Mouse (Mus musculus) lung, adult 2 months (tissue): ENCODE measurements around the gene Pip5kl1. TPM values are rescaled to one million over a fixed set of nuclear protein-coding genes. Genes with fewer than 3 reads are reported as not detected.
A peak's percentile ranks its signal among the peaks of the same experiment; 100 is the strongest.

Experiments used
- DNase-seq: peaks from one replicate; pipeline ENCODE4 v3.0.0; 2022
- H3K4me1 ChIP-seq: fragments of 200-500 bp; 2 replicates; pipeline ENCODE4 v1.6.1; 2011; ENCODE audit warnings: low read length; ENCODE audit not compliant: control insufficient read depth, insufficient read depth
- H3K4me3 ChIP-seq: fragments of 200-500 bp; replicated peaks from 2 replicates; pipeline ENCODE3; 2011; ENCODE audit warnings: low read depth, mild to moderate bottlenecking, control low read depth, low read length; ENCODE audit errors: extremely low read depth
- CTCF ChIP-seq: fragments of 200-500 bp; IDR thresholded peaks from 2 replicates; pipeline ENCODE4 v1.5.1; 2011; ENCODE audit warnings: mild to moderate bottlenecking, low read length, control low read depth; ENCODE audit not compliant: insufficient read depth
- POLR2A ChIP-seq: fragments of 200-500 bp; IDR thresholded peaks from 2 replicates; pipeline ENCODE4 v1.6.1; 2011; ENCODE audit warnings: low read depth, mild to moderate bottlenecking, control low read depth, low read length, borderline replicate concordance; ENCODE audit errors: extremely low read depth
- WGBS: fragments of 180-500 bp; shearing (Covaris S2); methylation state at CpG from one replicate; pipeline ENCODE4 v1.1.7; 2018; 5-methylcytosine and 5-hydroxymethylcytosine counted together
- polyA plus RNA-seq: library from polyadenylated mRNA; depleted of rRNA; stranded (reverse); fragments of >200 nt; gene quantifications from 2 replicates; pipeline ENCODE4 v1.2.3, GENCODE M21; 2012

Gene Pip5kl1
- polyA plus RNA-seq, 1 experiment, result 0.12 TPM

GRCm38 (mm10) chr2:32581450-32582095 lies 7.0 kb downstream of the Pip5kl1 start:
- WGBS, result 39% methylated on average over 19 of the region's 19 CpGs
- Histone ChIP-seq H3K4me1 (peaks cover 4% of the 10 kb centered on the region), H3K4me3 (no peak overlapping the region)
- DNase-seq, result peak; percentile 62
- TF ChIP-seq POLR2A (no peak), CTCF (no peak)

GRCm38 (mm10) chr2:32582830-32583799 lies 8.5 kb downstream of the Pip5kl1 start:
- peak overlapping the region; percentile 31 for H3K4me3 ChIP-seq
- 11% methylated on average over 37 of the region's 37 CpGs for WGBS
- DNase-seq, result peak; percentile 73
- peaks cover 9% of the 10 kb centered on the region for H3K4me1 ChIP-seq
- TF ChIP-seq POLR2A (peak; percentile 15; the same call in 1 of the 2 replicates), CTCF (peak; percentile 99)

DNA sequence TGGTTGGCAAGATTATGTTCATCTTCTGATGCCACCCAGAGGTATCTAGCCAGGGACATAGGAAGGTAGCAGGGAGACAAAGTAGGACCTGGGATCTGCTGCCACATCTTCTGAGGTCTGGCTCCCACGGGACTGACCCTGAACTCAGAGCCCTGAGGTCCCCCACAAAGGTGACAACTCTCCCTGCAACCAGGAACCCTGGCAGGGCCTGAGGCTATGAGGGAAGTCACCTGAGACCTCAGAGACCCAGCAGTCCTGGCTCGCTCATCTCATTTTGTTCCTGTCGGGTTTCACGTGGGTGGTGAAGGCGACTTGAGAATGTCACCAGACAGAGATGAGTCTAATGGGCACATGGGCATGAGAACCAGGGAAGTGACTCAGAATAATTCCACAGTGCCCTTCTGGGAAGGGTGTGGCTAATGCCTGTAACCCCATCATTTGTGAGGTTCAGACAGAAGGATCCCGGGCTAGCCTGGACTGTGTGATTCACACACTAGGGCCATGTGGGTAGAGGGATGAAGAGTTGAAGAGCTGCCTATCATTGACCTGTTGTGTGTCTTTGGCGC lies 10.6 kb downstream of the Pip5kl1 start:
- Histone ChIP-seq H3K4me1 (peaks cover 15% of the 10 kb centered on the region), H3K4me3 (no peak overlapping the region)
- DNase-seq, result no peak
- TF ChIP-seq POLR2A (no peak), CTCF (no peak)
- 91% methylated on average over 7 of the region's 7 CpGs for WGBS

DNA sequence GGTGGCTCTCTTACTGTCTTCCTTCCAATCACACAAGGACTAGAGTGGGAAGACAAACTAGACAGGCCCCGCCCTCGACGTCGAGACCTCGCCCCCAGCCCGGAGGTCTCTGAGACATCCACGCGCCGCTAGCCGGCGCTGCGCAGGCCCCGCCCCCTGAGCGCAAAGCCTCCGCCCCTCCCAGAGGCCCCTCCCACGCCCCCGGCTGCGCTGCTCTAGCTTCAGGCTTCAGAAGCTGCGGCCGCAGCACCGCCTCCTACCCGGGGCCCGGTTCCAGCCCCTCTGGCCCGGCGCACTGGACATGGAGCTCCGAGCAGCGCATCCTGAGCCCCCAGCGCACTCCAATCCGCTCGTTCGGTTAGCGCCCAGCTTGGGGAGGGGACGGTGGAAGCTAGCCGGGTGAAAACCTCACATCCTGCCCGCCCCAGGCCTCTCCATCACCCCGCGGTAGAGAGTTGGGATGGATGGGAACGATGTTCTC lies 12.3 kb downstream of the Pip5kl1 start, which contains the start of gene St6galnac4:
St6galnac4 (plus strand) TSS at position 225 of the 481 bp plus-strand sequence.
- peak within 1 kb of the TSS; percentile 91 for H3K4me3 ChIP-seq
- WGBS, result 1% methylated on average over 38 of the region's 38 CpGs
- TF ChIP-seq CTCF (no peak), POLR2A (peak; percentile 60)
- peaks cover 17% of the 10 kb centered on the region for H3K4me1 ChIP-seq
- DNase-seq, result peak; percentile 83

DNA sequence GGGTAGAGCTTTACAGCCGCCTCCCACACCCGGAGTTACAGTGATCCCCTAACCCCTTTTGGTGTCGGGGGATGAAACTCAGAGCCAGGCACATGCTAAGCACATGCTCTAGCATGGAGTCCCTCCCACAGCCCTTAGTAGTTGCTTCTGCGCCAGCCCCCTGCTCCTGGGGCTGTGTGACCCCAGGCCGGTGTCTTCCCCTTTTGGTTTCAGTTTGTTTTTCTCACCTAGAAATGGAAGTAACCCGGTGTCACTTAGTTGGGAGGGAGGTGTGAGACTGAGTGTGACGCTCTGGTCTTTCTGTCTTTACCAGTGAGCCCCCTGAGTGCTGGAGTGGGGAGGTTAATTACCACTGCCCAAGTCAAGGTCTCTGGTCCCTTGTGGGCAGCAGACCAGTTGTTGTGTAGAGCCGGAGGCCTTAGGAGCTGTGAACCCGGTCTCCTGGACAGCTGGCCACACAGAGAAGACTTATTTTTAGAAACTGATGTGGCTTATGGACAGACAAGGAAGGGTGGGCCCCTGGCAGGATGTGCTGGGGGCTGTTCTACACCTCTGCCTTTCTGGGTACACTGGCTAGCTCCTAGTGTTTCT lies 13.2 kb downstream of the Pip5kl1 start:
- WGBS, result 9% methylated on average over 9 of the region's 9 CpGs
- Histone ChIP-seq H3K4me3 (peak overlapping the region; percentile 91), H3K4me1 (peaks cover 17% of the 10 kb centered on the region)
- no peak for DNase-seq
- TF ChIP-seq POLR2A (peak; percentile 33; the same call in 1 of the 2 replicates), CTCF (no peak)

DNA sequence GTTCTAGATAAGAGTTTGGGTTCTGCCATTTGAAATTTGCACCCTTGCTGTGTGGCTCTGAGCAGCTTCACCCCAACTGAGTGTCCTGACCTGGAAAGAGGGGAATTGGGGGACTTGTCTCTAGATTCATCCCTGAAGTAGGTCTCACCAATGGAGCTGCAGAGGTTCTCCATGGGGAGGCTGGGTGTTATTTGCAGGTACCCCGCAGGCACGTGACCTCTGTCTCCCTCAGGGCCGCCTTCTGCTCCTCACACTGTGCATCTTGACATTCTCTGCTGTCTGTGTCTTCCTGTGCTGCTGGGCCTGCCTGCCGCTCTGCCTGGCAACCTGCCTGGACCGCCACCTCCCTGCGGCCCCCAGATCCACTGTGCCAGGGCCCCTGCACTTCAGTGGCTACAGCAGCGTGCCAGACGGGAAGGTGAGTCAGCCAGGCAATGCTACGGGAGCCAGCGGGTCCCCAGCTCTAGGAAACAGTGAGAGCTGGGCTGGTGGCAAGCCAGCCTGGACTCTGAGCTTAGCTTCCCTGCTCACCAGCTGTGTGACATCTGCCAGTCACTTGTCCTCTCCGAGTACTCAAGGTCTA lies 14.7 kb downstream of the Pip5kl1 start:
- Histone ChIP-seq H3K4me3 (no peak overlapping the region), H3K4me1 (peaks cover 13% of the 10 kb centered on the region)
- 33% methylated on average over 11 of the region's 11 CpGs for WGBS
- no peak for DNase-seq
- TF ChIP-seq CTCF, result no peak
- TF ChIP-seq POLR2A, result no peak

- no peak for TF ChIP-seq POLR2A
- TF ChIP-seq CTCF, result no peak
- DNase-seq, result no peak
- no peak overlapping the region for H3K4me3 ChIP-seq
- 55% methylated on average over 10 of the region's 10 CpGs for WGBS
- H3K4me1 ChIP-seq, result peaks cover 13% of the 10 kb centered on the region
Measured at GRCm38 (mm10) chr2:32590224-32590623, 15.6 kb downstream of the Pip5kl1 start.

- no peak for DNase-seq
- no peak for TF ChIP-seq CTCF
- no peak for TF ChIP-seq POLR2A
- Histone ChIP-seq H3K4me3 (no peak overlapping the region), H3K4me1 (peaks cover 13% of the 10 kb centered on the region)
- 55% methylated on average over 6 of the region's 6 CpGs for WGBS
Measured at GRCm38 (mm10) chr2:32591249-32591648, 16.7 kb downstream of the Pip5kl1 start.
